Mouse (Mus musculus): Measurements from ENCODE around the gene Mrpl48.

The Mrpl48 gene

DNA sequence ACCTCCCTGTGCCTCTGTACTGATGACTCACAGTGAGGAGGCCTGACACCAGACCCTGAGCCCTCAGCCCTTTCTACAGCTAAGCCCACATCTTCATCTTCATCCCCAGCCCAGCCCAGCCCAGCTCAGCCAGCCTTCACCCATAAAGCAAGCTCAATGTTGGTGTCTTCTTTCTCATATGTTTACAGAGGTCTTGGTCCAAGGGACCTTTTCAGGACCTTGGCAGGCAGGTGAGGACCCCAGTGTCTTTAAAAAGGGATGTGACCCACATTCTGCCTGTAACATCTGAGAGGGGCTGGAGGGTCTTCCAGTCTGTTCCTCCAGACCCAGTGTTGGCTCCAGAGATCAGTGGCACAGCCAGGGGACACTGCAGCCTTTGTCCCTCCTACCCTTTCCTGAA lies 108.6 kb downstream of the Mrpl48 start:
- in situ Hi-C loops (cut with MboI; ENCODE audit: unreplicated experiment in 2 of 2) = loop anchor here (5.0 kb wide), 4 partner anchors 37 to 72 kb away; no protein-coding TSS in a partner anchor

DNA sequence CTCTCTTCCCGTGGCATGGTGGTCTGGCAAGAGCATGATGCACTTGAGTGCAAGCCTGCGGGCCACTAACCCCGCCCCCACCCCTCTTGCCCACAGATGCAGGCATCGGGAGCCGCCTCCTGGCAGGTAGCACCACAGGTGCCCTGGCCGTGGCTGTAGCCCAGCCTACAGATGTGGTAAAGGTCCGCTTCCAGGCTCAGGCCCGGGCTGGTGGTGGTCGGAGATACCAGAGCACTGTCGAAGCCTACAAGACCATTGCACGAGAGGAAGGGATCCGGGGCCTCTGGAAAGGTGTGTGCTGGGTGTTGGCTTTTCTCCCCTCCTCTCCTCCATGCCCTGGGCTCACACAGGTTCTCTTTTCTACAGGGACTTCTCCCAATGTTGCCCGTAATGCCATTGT lies 110.1 kb downstream of the Mrpl48 start:
- in situ Hi-C loops (cut with MboI; ENCODE audit: unreplicated experiment in 2 of 2) = loop anchor here (5.0 kb wide), 4 partner anchors 36 to 71 kb away; no protein-coding TSS in a partner anchor

DNA sequence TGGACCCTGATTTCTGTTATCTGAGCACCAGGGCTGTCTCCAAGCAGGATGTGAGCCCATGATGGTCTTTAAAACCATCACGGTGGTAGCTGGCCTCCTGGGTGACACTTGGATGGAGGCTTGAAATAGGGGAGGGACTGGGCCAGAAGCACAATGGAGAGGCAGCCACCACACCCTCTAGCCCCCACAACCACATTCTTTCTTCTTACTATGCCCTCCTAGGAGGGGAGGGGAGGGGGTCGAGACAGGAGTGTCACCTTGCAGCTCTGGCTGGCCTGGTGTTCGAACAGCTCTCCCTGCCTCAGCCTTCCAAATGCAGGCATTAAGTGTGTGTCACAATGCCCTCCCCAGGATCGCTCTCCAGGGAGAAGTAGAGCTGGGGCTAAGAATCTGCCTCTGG lies 110.7 kb downstream of the Mrpl48 start:
- in situ Hi-C loops (cut with MboI; ENCODE audit: unreplicated experiment in 2 of 2) = loop anchor here (5.0 kb wide), 4 partner anchors 35 to 70 kb away; no protein-coding TSS in a partner anchor

DNA sequence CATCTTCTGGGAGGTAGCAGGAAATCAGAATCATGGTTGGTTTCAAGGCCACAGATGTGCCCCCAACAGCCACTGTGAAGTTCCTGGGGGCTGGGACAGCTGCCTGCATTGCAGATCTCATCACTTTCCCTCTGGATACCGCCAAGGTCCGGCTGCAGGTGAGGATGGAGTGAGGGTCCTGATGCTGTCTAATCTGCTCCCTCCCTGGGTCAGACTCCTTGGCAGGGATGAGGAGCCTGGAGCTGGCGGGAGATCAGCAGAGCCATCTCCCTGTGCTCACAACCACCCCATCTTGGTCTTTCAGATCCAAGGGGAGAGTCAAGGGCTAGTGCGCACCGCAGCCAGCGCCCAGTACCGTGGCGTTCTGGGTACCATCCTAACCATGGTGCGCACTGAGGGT lies 111.3 kb downstream of the Mrpl48 start:
- in situ Hi-C loops (cut with MboI; ENCODE audit: unreplicated experiment in 2 of 2) = loop anchor here (5.0 kb wide), 4 partner anchors 34 to 69 kb away; no protein-coding TSS in a partner anchor

DNA sequence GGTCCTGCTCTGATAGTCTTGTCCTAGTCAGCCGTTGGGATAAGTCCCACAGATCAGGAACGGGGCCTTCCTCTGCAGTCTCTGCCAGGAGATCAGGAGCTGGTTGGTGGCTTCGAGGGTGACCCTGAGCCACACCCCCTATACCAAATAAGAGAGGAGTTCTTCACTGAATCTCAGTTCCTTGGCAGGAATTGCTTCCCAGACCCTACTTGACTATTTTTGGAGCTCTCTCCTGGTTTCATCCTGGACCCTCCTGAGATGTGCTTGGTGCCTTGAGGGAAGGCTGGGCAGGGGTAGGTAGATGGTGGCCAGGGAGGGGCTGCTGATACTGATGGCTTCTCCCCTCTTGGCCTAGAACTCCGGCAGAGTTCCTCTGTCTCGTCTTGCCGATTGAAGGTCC lies 111.7 kb downstream of the Mrpl48 start:
- in situ Hi-C loops (cut with MboI; ENCODE audit: unreplicated experiment in 2 of 2) = loop anchor here (5.0 kb wide), 4 partner anchors 34 to 69 kb away; no protein-coding TSS in a partner anchor
